Mouse (Mus musculus) kidney, adult 18-20 months (tissue): ENCODE measurements at regions not wholly inside any gene's neighbourhood (a gene's known extent, or its start where the extent isn't known, plus 50 kb on each side); places are given as distances from the start of the nearest gene placed in this dataset.
A peak's percentile ranks its signal among the peaks of the same experiment; 100 is the strongest.

Experiments used
- DNase-seq: peaks from one replicate; pipeline ENCODE4 v3.0.0; 2021

- DNase-seq: no peak
These were observed 63.1 kb upstream of the Cep295 start for GRCm38 (mm10) chr9:15420677-15421076.

GRCm38 (mm10) chr9:15421864-15422263, 64.3 kb upstream of the Cep295 start:
- no peak for DNase-seq

GRCm38 (mm10) chr9:15434279-15434678, 59.0 kb upstream of the Smco4 start:
- DNase-seq: peak; percentile 11

- peak; percentile 23 for DNase-seq
These were observed 53.8 kb upstream of the Smco4 start for GRCm38 (mm10) chr9:15439319-15439980.

GRCm38 (mm10) chr9:15442131-15442530, 51.1 kb upstream of the Smco4 start:
- DNase-seq: no peak
